Mouse (Mus musculus) left cerebral cortex, postnatal 14 days (tissue): ENCODE measurements at regions not wholly inside any gene's neighbourhood (a gene's known extent, or its start where the extent isn't known, plus 50 kb on each side); places are given as distances from the start of the nearest gene placed in this dataset.

Experiments used
- DNase-seq, 2 experiments: peaks; one replicate each; pipeline ENCODE4 v3.0.0; 2021 to 2022; ENCODE audit warnings: low spot score in 2 of 2, mixed read lengths in 1 of 2
- intact Hi-C: fragments of 180-260 bp; cut with DNase I; formaldehyde crosslinking; loops from one replicate; pipeline ENCODE4 v1.15.1; 2025

GRCm38 (mm10) chr7:68582540-68583325 is 166.3 kb downstream of the Arrdc4 start:
- no peak for DNase-seq
- intact Hi-C loops: no loop called here

DNA sequence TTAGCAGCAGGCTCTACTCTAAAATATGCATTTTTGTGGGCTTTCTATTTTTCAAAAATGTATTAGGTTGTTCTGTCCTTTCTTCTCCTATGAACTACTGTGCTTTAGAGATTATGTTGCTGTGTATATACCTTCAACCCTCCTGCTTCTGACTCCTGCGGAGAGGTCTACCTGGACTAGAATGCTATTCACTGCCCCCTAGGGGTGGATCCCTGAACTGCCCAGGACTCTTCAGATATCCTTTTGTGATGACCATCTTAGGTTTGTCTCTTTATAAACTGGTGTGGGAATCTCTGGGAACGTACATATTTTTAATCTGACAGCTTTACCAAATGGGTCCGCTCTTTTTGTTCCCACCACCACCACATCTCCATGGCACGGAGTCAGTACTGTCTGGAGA is 168.4 kb downstream of the Arrdc4 start:
- intact Hi-C loops: loop anchor here (1.0 to 2.0 kb wide), 2 partner anchors 243 to 250 kb away; no protein-coding TSS in a partner anchor
- peak; percentile 20 to 53 for DNase-seq

DNA sequence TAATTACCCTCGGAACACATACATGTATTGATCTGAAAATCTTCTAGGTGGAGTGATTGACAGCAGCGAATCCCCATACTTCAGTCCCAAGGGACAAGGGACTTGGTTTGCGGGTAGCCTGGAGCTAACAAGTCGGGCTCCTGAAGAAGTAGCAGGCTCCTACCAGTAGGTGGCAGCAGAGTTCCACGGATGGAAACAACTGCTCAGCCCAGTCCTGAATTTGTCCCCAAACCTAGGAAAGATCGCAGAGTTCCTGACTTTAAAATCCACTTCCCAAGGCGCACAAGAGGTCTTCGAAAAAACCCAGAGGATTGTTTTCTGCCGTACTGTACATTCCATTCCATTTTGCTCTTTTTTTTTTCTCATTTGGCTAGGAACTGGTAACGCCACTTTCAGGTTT is 169.4 kb downstream of the Arrdc4 start:
- DNase-seq: peak; percentile 85 to 92
- intact Hi-C loops: loop anchor here (1.0 to 2.0 kb wide), 2 partner anchors 244 to 251 kb away; no protein-coding TSS in a partner anchor

DNA sequence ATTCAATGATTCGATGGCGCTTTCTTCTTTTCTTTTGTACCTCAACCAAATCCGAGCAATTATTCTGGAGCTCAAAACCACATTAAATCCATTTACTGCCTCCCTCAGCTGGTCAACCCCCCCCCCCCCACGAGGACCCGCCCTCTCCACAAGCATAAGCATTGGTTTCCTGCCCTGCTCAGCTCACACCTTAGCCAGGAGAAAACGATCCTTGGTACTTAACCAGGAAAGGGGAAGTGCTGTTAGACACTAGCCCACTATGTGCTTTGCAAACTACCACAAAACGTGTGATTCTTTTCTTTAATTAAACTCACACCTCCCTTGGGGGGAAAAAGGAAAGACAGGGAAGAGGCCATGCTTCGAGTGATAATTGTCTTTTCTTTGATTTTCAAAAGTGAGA is 169.8 kb downstream of the Arrdc4 start:
- no peak for DNase-seq
- intact Hi-C loops: no loop called here

DNA sequence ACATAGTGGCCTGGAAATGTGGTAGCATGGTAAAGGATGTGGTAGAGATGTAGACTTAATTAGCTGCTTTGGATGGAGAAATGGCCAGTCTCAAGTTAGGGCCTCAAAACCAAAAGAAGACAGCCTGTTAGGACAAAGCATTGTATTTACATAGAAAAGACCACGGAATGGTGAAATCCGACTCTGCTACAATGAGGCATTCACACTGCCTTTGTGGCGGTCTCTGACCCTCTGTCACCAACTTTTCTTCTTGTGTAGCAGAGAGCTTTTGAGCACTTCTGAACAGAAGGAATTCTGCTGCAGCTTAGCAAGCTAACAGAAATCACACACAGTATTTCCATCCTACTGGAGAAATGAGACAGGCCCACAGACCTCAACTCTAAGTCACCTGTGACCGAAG is 177.7 kb downstream of the Arrdc4 start:
- intact Hi-C loops: no loop called here
- DNase-seq: no peak

DNA sequence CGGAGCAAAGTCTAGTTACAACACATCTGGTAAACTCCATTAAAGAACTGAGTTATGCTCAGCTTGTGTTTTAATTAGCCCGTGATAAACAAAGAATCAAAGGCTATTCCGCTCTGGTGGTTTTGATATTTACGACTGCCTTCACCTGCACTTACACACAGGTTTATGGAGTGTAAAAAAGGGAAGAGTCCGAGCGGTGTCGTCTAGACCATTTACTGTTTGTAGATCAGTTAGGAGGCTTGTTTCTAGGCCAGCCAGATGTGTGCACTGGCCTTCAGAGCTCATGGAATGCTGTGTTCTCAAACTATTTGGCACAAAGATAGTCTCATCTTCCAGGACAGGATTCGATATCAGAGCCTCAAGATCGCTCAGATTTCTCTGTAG is 180.9 kb downstream of the Arrdc4 start:
- intact Hi-C loops: no loop called here
- DNase-seq: no peak

GRCm38 (mm10) chr7:68567452-68568126 is 181.5 kb downstream of the Arrdc4 start:
- intact Hi-C loops: no loop called here
- DNase-seq: no peak

DNA sequence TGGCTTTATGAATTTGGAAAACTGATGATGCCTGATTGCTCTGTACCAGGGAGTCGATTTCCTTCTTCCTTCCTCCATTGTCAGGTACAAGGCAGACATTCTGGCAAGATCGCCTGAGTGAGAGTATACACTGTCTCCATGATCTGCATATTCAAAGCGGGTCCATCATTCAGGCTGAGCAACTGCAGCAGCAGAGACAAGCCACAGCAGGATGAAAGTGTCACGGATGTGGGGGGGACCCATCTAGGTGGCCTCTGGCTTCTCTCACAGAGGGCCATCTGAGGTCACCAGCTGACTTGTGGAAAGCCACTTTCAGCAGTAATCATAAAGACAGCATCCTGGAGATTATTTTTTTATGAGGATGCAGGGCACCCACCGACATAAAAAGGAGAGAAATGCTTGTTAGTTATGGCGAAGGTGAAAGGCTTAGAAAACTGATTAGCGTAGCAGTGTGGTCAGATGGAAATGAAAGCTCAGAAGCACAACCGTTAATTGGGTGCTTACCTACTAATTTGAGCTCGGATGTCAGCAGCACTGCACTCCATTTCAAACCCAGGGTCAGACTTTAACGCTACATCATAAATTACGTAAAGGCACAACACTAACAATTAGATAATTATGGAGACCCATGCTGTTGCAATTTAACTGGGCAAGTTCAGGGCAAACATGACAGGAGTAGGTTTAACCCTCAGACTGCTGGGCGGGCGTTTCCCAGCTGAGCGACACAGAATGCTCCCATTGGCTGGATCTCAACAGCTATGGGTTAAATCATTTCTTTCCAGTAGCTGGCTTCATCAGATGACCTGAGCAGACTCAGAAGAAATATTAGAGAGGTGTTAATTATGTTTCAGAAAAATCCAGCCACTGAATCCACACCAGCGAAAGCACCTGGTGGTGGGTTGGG is 189.3 kb downstream of the Arrdc4 start:
- intact Hi-C loops: no loop called here
- DNase-seq: no peak

GRCm38 (mm10) chr7:68550330-68550729 is 198.7 kb downstream of the Arrdc4 start:
- intact Hi-C loops: no loop called here

DNA sequence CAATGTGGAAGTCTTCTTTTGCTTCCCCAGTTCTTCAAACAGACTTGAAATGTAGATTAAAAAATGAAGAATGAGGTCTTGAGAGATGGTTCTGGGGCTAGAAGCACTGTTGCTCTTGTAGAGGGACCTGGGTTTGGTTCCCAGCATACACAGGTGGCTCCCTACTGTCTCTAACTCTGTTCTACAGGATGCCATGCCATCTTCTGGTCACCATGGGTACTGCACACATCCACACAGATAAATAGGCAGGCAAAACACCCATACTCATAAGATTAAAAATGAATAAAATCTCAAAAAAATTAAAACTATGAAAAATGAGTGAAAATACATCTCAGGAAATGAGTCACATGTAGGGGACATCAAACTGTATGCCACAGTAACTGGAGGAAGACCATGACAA is 200.9 kb downstream of the Arrdc4 start:
- intact Hi-C loops: no loop called here
- DNase-seq: no peak

More at GRCm38 (mm10) chr7:68550330-68550729, 198.7 kb downstream of the Arrdc4 start:
- DNase-seq: no peak

DNA sequence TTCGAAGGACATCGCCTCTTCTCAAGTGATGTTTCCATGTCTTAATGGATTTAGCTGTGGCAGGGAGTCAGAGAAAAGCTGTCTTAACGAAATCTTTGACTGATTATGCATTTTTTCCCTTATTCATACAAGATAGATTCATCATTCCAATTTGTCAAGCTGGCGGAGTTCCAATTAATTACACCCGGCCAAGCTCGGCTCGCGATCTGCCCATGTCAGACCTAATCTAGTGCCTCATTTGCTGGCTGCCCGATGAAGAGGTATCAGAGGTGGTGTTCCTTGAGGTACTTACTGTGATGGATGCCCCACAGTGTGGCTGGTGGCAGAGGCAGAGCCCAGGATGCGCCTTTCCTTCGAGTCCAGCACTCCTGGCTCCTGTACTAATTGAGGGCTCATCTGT is 204.9 kb downstream of the Arrdc4 start:
- intact Hi-C loops: loop anchor here (5.0 kb wide), 1 partner anchor 1153 kb away; no protein-coding TSS in a partner anchor
- DNase-seq: no peak

GRCm38 (mm10) chr7:68509096-68509495 is 235.5 kb downstream of the Fam169b start:
- no peak for DNase-seq
- intact Hi-C loops: no loop called here

DNA sequence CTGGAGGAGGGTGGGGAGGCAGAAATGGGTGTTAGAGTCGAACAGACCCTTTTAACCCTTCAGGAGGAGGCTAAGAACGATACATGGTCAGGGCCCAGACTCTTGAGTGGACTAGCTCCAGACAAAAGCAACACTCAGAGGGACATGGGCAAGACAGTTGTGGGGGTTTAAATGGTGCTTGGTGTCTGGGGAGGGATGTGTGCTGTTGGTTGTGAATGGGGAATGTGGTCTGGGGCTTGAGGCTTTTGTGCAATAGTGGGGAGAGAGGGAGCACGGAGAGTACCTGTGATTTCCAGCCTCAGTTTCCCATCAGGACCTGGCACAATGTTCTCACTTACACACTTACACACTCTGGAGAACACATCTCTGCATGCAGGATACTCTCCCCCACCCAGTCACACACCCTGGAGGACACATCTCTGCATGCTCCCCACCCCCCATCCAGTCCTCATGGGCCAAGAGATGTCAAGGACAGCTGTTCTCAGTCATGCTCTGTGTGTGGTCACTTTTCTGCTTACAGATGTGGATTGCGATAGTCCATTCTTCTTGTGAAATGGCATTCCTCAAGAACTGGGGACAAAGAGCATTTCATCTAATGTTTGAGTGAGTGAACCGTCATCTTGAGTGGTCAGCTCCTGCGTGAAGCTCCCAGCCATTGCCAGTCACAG is 217.6 kb downstream of the Fam169b start:
- no peak for DNase-seq
- intact Hi-C loops: no loop called here

GRCm38 (mm10) chr7:68486676-68487075 is 213.0 kb downstream of the Fam169b start:
- intact Hi-C loops: no loop called here
- DNase-seq: no peak

DNA sequence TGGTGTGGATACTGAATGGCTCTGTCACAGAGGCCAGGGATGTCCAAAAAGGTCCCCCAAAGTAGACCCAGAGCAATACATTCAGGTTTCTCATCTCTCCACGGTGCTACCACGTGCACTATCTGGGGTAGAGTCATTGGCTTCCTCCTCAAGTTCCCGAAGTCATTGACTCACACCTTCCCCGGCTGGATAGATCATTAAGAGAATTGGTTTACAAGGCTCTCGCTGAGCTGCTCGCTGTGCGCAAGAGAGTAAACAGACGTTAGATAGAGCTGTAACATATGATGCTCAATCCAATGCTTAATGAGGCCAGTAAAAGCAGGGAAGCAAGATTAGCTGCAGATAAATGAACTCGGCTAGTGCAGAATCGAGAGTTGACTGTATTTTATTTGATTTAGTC is 208.9 kb downstream of the Fam169b start:
- intact Hi-C loops: loop anchor here (5.0 kb wide), 1 partner anchor 350 kb away; no protein-coding TSS in a partner anchor
- DNase-seq: no peak

GRCm38 (mm10) chr7:68480770-68481169 is 207.1 kb downstream of the Fam169b start:
- intact Hi-C loops: loop anchor here (1.0 to 5.0 kb wide), 2 partner anchors 106 to 352 kb away; no protein-coding TSS in a partner anchor
- peak; percentile 28 to 56 for DNase-seq

DNA sequence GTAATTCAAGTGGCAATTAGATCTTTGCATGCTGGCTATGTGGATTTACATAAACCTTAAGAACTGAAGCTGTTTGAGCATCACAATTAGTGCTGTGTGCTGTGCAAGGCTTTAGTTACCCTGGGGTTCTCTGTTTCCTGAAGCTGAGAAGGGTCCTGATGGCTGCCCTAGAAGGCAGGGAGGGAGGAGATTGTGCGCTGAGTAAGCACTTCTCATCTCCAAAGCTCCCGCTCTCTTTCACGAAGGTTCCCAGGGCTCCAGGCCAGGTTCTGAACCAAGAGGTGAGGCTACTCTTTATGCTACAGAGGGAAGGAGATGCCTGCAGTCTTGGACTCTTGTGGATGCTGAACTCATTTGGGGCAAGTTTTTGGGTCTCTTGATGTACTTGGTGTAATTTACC is 206.7 kb downstream of the Fam169b start:
- intact Hi-C loops: loop anchor here (1.0 to 5.0 kb wide), 2 partner anchors 106 to 352 kb away; no protein-coding TSS in a partner anchor

GRCm38 (mm10) chr7:68478044-68478443 is 204.4 kb downstream of the Fam169b start:
- intact Hi-C loops: loop anchor here (5.0 kb wide), 1 partner anchor 344 kb away; no protein-coding TSS in a partner anchor
- no peak for DNase-seq

More for the DNA sequence above, 206.7 kb downstream of the Fam169b start:
- no peak for DNase-seq

GRCm38 (mm10) chr7:68472800-68473199 is 199.2 kb downstream of the Fam169b start:
- DNase-seq: no peak
- intact Hi-C loops: no loop called here
